Mouse (Mus musculus) telencephalon, adult 2 months (tissue): ENCODE measurements at regions not wholly inside any gene's neighbourhood (a gene's known extent, or its start where the extent isn't known, plus 50 kb on each side); places are given as distances from the start of the nearest gene placed in this dataset.

Experiments used
- DNase-seq: peaks from one replicate; pipeline ENCODE4 v3.0.0-alpha.2; 2011; ENCODE audit warnings: low read depth, low spot score

GRCm38 (mm10) chrX:11567827-11568226, 240.2 kb downstream of the H2al1j start:
- DNase-seq = no peak

DNA sequence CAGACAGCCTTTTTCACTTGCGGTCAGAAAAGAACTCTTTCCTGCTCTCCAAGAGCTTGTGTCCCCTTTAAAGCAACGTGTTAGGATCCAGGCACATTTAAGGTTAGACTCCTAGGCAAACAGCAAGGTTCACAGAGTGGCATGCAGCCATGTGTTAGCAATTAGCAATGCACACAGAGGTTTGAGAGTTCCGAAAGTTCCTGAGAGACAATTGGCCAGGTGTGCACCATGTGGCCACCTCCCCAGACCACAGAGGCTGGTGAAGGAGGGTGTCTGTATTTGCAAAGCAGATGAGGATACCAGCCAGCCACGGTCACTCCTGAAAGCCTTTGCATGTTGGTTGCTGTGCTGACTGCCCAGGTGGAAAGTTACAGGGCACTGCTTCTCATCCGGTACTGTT, 240.6 kb downstream of the H2al1j start:
- DNase-seq = no peak

- no peak for DNase-seq
These were observed 246.7 kb downstream of the H2al1j start for GRCm38 (mm10) chrX:11574354-11574753.

GRCm38 (mm10) chrX:11575571-11575970, 247.9 kb downstream of the H2al1j start:
- DNase-seq = no peak

- DNase-seq = no peak
These were observed 248.7 kb downstream of the H2al1j start for GRCm38 (mm10) chrX:11576287-11576686.

- no peak for DNase-seq
These were observed 249.7 kb downstream of the H2al1j start for GRCm38 (mm10) chrX:11577294-11577693.

- no peak for DNase-seq
These were observed 257.7 kb downstream of the H2al1j start for GRCm38 (mm10) chrX:11585353-11585752.

DNA sequence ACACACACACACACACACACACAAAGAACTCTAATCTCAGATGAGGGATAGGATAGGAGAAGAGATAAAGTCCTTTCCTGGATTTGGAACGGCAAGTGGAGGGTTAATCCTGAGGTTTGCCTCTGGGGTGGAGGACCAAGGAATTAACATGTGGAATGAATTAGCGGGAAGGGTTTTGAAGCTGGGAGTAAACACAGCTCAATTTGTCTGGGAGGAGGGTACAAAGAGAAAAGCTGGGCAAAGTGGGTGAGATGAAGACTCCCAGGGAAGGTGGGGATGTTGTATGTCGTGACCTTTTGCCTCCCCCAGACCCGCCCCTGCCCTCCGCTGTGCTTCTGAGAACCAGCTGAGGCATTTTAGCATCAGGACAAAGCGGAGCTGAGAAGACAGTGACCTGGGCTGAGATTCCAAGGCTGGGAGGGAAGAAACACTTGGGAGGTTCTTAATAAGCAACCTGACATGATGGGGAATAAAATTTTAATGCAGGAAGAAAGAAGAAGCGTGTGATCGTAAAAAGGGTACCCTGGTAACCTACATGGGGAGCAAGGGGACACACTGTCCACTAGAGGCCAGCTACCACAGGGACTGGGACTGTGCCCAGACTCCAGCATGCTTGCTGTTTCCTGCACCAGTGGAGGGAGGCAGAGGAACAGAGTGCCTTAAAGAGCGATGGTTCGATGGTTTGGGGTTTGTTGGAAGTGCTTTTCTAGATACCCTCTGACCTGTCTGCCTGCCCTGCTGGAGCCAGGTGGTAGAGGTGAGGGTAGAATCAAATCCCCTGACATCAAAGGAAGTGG, 264.0 kb downstream of the H2al1j start:
- no peak for DNase-seq

- no peak for DNase-seq
These were observed 266.9 kb downstream of the H2al1j start for GRCm38 (mm10) chrX:11594542-11594941.

DNA sequence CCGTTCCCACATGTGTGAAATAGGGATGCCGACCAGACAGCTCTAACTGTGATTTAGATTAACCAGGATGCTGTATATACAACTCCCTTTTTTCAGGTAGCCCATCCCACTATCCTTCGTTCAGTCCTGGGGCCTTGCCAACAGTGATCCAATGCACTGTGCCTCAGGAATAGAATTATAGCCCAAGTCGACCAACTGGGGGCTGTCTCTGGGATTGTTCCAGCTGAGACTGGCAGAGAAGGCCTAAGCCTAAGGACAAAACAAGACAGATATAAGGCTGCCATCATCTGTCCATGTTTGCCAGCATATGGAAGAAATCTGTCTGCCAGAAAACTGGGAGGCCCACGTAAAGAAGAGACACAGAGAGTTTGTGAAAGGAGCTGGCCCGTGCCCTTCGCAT, 269.9 kb downstream of the H2al1j start:
- no peak for DNase-seq

DNA sequence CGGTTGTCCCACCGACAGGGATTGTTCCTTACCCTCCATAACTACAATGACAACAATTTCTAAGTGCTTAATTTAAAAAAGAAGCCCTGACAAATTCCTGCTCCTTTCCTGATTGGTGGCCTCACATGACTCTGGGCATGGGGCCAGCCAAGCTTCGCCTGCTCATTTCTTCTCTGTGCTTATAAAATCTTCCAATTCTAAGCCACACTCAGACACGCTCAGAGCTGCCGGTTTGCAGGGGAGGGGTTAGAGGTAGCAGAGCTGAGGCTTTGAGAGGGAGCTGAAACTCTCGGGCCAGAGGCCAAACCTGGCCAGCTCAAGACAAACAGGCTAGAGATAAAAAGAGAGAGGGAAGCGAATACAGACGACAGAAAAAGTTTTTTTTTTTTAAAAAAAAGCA, 286.6 kb downstream of the H2al1j start:
- no peak for DNase-seq

DNA sequence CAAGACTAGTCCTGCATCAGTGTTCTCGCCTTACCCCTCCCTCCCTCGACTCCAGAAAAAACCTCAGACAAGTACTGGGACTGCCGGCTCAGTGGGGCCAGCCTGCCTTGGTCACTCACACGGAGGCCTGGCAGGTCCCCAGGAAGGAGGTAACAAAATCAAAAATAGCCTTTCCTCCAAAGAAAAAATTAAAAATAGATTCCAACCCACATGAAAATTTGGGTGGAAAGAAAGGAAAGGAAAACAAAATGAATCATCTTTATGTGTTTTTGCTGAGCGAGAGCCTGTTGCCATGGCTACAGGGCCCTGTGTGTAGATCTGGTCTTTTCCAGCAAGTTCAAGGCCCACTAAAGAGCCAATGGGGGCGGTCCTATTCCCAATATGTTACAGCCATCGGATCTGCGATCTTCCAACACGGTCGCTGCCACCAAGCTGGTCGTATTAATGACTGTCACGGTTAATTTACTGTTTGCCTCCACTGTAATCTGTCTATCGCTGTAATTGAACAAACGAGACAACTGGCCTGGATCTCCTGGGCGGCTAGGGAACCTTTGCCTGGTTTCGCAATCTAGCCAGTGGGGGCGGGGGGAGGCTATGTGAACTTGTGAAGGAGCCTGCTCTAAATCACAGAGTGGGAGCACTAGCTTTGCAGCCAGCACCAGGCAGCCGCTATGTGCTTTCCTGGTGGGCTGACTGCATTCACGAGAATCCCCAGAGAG, 293.6 kb downstream of the H2al1j start:
- DNase-seq = peak; percentile 60

- DNase-seq = no peak
These were observed 298.8 kb downstream of the H2al1j start for GRCm38 (mm10) chrX:11626274-11626878.

DNA sequence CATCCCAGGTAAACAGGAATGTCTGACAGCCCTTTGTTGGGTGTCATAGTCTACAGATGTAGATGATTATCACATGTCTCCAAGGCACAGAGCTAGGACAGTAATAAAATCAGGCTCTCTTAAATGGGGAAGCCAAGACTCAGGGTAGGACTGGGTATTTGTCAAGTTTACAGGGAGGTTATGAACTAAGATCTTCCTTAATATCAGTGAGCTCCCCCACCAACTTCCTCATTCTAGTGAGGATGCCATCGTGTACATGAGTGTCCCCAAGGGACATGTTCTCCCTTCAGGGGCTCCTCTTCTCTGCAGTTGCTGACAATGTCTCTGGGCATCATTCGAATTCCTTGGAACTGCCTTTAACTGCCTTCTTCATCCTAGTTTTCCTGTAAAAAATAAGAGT, 301.7 kb downstream of the H2al1j start:
- DNase-seq = no peak

- DNase-seq = no peak
These were observed 302.3 kb downstream of the H2al1j start for GRCm38 (mm10) chrX:11629906-11630305.

GRCm38 (mm10) chrX:11631186-11631913, 303.7 kb downstream of the H2al1j start:
- DNase-seq = no peak

GRCm38 (mm10) chrX:11632011-11632410, 304.4 kb downstream of the H2al1j start:
- DNase-seq = no peak

DNA sequence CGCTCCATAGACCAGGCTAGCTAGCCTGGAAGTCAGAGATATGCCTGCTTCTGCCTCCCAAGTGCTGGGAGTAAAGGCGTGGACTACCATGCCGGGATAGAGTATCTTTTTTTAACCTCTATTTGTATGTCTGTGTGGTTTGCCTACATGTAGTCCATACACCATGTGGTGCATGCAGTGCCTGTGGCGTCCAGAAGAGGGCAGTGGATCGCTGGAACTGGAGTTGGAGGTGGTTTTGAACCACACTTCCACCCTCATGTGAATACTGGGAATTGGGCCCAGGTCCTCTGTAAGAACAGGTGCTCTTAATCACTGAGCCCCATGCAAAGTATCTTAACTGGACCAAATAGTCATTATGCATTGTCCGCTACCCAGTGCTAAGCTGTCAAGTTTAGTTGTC, 306.2 kb downstream of the H2al1j start:
- no peak for DNase-seq

DNA sequence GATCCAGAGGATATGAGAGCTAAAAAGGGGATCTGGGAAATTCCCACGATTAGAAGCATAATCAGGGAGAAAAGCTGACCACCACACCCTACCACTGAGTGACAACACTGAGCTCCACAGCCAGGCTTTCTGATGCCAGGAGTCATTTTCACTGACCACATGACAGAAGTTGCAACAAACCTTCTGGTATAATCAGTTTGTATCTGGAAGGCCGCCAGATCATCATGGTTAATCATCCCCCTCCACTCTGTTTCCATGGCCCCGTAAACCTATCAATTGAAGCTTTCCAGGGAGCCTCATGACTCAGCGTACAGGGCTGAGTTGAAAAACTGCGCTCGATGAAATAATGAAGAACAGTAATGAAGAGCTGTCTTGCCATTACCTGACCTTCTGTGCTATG, 316.9 kb downstream of the H2al1j start:
- no peak for DNase-seq

DNA sequence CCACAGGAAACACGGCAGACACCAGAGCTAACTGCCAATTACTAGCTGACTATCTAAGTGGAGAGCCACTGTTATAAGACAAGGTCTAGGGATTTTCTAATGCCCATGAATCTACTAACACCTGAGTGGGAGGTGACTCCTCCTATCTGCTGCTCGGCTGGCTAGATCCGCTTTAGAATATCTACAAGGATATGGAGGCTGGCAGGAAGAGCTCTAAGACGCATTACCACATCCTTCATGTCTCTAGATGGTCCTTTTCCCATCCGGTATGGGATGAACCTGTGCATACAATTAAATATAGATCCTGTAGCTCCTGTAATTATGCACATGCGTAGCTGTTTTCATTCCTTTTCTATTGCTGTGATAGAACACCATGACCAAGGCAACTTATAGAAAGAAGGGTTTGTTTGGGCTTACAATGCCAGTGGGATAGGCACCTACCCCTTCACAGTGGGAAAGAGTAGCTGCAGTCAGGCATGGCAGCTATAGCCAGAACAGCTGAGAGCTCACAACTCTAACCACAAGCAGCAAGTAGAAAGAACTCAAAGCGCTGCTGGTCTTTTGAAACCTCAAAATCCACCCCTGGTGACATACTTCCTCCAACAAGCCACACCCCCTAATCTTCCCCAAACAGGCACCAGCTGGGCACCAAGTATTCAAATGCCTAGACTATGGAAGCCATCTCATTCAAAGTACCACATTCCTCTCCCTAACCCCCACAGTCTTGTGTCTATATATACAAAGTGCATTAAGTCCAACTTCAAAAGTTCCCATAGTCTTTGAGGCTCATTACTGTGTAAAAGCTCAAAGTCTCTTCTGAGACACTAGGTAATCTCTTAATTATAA, 319.3 kb downstream of the H2al1j start:
- no peak for DNase-seq

- DNase-seq = no peak
These were observed 319.9 kb downstream of the H2al1j start for GRCm38 (mm10) chrX:11647527-11647836.
